Mouse (Mus musculus): ENCODE measurements at regions not wholly inside any gene's neighbourhood (a gene's known extent, or its start where the extent isn't known, plus 50 kb on each side); places are given as distances from the start of the nearest gene placed in this dataset.
A peak's percentile ranks its signal among the peaks of the same experiment; 100 is the strongest.
"Not testable (repeated sequence)": the region's sequence is repeated elsewhere in the genome, so short reads cannot be mapped to it uniquely, and the experiment has no call there.

GRCm38 (mm10) chr13:115911524-115912459, 397.7 kb downstream of the Isl1 start:
- DNase-seq (ENCODE audit: low spot score) = no peak

GRCm38 (mm10) chr13:115910866-115911449, 398.5 kb downstream of the Isl1 start:
- DNase-seq (ENCODE audit: low spot score) = no peak

- no peak for DNase-seq (ENCODE audit: low spot score)
Measured at GRCm38 (mm10) chr13:115880616-115881015, 428.9 kb downstream of the Isl1 start.

GRCm38 (mm10) chr13:115860480-115860879, 449.0 kb downstream of the Isl1 start:
- no peak for DNase-seq (ENCODE audit: low spot score)

GRCm38 (mm10) chr13:115856632-115857031, 452.9 kb downstream of the Isl1 start:
- DNase-seq (ENCODE audit: low spot score) = no peak

- no peak for DNase-seq (ENCODE audit: low spot score)
Measured at GRCm38 (mm10) chr13:115852689-115853356, 456.7 kb downstream of the Isl1 start.

- no peak for DNase-seq (ENCODE audit: low spot score)
Measured at GRCm38 (mm10) chr13:115843121-115843520, 466.4 kb downstream of the Isl1 start.

GRCm38 (mm10) chr13:115836203-115836768, 473.2 kb downstream of the Isl1 start:
- no peak for DNase-seq (ENCODE audit: low spot score)

GRCm38 (mm10) chr13:115825191-115825590, 484.3 kb downstream of the Isl1 start:
- DNase-seq (ENCODE audit: low spot score) = no peak

- no peak for DNase-seq (ENCODE audit: low spot score)
Measured at GRCm38 (mm10) chr13:115822527-115822926, 487.0 kb downstream of the Isl1 start.

- DNase-seq (ENCODE audit: low spot score) = no peak
Measured at GRCm38 (mm10) chr13:115814211-115814610, 495.3 kb downstream of the Isl1 start.

GRCm38 (mm10) chr13:115799294-115799693, 510.2 kb downstream of the Isl1 start:
- DNase-seq (ENCODE audit: low spot score) = no peak

- no peak for DNase-seq (ENCODE audit: low spot score)
Measured at GRCm38 (mm10) chr13:115751271-115751670, 558.2 kb downstream of the Isl1 start.

- not testable (repeated sequence) for DNase-seq (ENCODE audit: low spot score)
Measured at GRCm38 (mm10) chr13:115742080-115742479, 567.4 kb downstream of the Isl1 start.

GRCm38 (mm10) chr13:115727986-115728385, 581.5 kb downstream of the Isl1 start:
- no peak for DNase-seq (ENCODE audit: low spot score)

GRCm38 (mm10) chr13:115725356-115725952, 584.0 kb downstream of the Isl1 start:
- DNase-seq (ENCODE audit: low spot score) = no peak

- DNase-seq (ENCODE audit: low spot score) = no peak
Measured at GRCm38 (mm10) chr13:115719276-115719675, 590.2 kb downstream of the Isl1 start.

- DNase-seq (ENCODE audit: low spot score) = no peak
Measured at GRCm38 (mm10) chr13:115718859-115719258, 590.6 kb downstream of the Isl1 start.

GRCm38 (mm10) chr13:115696197-115696596, 594.4 kb upstream of the Itga1 start:
- DNase-seq (ENCODE audit: low spot score) = no peak

- DNase-seq (ENCODE audit: low spot score) = no peak
Measured at GRCm38 (mm10) chr13:115687426-115687825, 585.7 kb upstream of the Itga1 start.

- peak; percentile 7 for DNase-seq (ENCODE audit: low spot score)
Measured at GRCm38 (mm10) chr13:115679591-115679990, 577.8 kb upstream of the Itga1 start.

GRCm38 (mm10) chr13:115676836-115677235, 575.1 kb upstream of the Itga1 start:
- no peak for DNase-seq (ENCODE audit: low spot score)

Measured in layer of hippocampus, adult 11-12 months (tissue).